Mouse (Mus musculus): ENCODE data around the gene Rab5c.

Rab5c gene

DNA sequence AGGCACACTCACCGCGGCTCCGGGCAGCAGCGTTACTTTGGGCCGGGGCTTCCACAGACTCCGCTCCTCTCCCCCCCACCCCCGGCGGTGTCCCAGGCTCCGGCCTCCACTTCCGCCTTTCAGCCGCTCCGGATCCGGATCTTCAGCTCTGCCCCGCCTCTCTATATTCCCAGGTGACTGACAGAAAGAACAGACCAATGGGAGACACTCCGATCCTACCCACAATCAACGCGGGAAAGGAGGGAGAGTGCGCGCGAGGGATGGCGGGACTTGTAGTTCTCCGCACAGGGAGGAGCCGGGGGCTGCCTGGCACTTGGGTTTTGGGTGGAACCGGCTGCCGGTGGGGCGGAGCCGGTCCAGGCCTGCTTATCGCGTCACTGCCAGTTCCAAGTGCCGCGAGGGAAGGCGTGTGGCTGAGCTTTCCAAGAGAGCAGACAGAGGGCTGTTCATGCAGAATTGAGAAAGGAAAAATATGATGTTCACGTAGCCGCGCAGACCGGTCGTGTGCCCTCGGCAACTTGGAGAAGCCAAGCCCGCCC lies at the start of gene Rab5c:
TSS of gene Rab5c (minus strand) at position 150 of the 539 bp plus-strand sequence.
- in situ Hi-C loops (cut with MboI, MseI) = no loop called here

GRCm38 (mm10) chr11:100785774-100786173 lies 47.8 kb upstream of the Rab5c start:
- in situ Hi-C loops (cut with MboI, MseI) = no loop called here

DNA sequence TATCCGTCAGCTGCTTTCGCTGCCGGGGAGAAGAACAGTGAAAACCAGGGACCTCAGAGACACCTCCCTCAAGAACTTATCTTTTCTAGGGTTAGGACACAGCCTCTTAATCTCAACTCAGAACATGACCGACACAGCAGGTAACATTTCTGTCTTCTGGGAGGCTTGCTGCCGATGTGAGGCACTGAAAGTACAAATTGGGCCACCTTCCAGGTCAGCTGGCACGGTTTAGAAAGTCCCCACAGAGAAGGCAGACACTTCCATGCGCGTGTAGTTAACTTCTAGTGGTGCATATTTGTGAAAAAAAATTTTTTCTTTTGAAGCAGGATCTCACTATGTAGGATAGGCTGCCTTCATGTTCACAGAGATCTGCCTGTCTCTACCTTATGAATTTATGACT lies 46.3 kb upstream of the Rab5c start:
- in situ Hi-C loops (cut with MboI, MseI) = no loop called here

- in situ Hi-C loops (cut with MboI, MseI) = no loop called here
Observed at GRCm38 (mm10) chr11:100782568-100782967, 44.6 kb upstream of the Rab5c start.

GRCm38 (mm10) chr11:100781763-100782475 lies 43.9 kb upstream of the Rab5c start:
- in situ Hi-C loops (cut with MboI, MseI) = no loop called here

DNA sequence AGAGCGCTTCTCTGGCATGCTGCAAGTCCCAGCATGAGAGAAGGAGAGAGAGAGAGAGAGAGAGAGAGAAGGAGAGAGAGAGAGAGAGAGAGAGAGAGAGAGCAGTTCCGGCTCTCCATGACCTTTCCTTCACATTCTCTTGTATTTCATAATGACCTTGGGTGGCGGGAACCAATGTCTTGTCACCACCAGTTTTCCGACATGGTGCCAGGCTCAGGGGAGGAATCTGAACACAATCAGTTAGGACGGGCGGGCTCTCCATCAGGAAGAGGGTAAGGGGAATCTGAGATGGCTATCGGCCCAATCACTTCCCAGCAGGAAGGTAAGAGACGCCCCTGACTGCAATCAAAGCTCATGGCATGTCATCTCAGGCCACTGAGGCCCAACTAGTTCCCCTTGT lies 42.2 kb upstream of the Rab5c start:
- in situ Hi-C loops (cut with MboI, MseI) = no loop called here

DNA sequence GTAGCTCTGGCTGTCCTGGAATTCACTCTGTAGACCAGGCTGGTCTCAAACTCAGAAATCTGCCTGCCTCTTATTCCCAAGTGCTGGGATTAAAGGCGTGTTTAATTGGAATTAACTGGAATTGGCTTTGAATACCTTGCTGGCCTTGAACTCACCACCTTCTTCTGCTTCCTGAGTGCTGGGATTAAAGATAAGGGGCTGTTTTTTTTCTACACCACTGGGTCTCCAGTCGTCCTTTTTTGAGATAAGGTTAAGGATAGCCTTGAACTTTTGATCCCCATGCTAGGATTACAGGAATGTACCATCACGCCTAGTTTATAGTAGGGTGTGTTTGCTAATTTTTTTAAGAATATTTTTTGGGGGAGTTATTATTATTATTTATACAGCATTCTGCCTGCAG lies 40.1 kb upstream of the Rab5c start:
- in situ Hi-C loops (cut with MboI, MseI) = no loop called here

GRCm38 (mm10) chr11:100775921-100776320 lies 37.9 kb upstream of the Rab5c start:
- in situ Hi-C loops (cut with MboI, MseI) = no loop called here

GRCm38 (mm10) chr11:100774261-100774660 lies 36.2 kb upstream of the Rab5c start:
- in situ Hi-C loops (cut with MboI, MseI) = no loop called here

GRCm38 (mm10) chr11:100770646-100771408 lies 32.8 kb upstream of the Rab5c start, which contains the start of gene Ghdc:
Gene Ghdc, minus strand, starts transcription at chr11:100770957.
- in situ Hi-C loops (cut with MboI, MseI) = no loop called here

GRCm38 (mm10) chr11:100769980-100770379 lies 32.0 kb upstream of the Rab5c start:
- in situ Hi-C loops (cut with MboI, MseI) = loop anchor here (5.0 kb wide), 1 partner anchor 32 kb away; no protein-coding TSS in a partner anchor

- in situ Hi-C loops (cut with MboI, MseI) = loop anchor here (5.0 kb wide), 1 partner anchor 34 kb away; no protein-coding TSS in a partner anchor
Observed at GRCm38 (mm10) chr11:100767871-100768270, 29.9 kb upstream of the Rab5c start.

GRCm38 (mm10) chr11:100766726-100767125 lies 28.7 kb upstream of the Rab5c start:
- in situ Hi-C loops (cut with MboI, MseI) = loop anchor here (5.0 kb wide), 1 partner anchor 36 kb away; no protein-coding TSS in a partner anchor

- in situ Hi-C loops (cut with MboI, MseI) = no loop called here
Observed at GRCm38 (mm10) chr11:100762831-100763230, 24.8 kb upstream of the Rab5c start, which contains the start of gene Hcrt. Gene Hcrt, minus strand, starts transcription at chr11:100762931.

DNA sequence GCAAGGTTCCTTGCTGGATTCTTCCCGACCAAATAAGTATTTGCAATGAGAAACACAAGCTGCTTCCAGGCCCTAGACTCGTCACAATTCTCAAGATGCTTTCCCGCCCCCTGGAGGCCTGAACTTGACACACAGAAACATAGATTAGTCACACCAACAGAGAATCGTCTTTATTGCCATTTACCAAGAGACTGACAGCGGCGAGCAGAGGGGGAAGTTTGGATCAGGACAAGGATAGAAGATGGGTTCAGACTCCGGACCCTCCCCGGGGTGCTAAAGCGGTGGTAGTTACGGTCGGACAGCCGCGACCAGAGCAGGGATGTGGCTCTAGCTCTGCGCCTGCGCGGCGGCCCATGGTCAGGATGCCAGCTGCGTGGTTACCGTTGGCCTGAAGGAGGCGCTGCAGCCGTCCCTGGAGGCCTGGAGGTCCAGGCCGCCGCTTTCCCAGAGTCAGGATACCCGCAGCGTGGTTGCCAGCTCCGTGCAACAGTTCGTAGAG lies 23.6 kb upstream of the Rab5c start:
- in situ Hi-C loops (cut with MboI, MseI) = no loop called here

DNA sequence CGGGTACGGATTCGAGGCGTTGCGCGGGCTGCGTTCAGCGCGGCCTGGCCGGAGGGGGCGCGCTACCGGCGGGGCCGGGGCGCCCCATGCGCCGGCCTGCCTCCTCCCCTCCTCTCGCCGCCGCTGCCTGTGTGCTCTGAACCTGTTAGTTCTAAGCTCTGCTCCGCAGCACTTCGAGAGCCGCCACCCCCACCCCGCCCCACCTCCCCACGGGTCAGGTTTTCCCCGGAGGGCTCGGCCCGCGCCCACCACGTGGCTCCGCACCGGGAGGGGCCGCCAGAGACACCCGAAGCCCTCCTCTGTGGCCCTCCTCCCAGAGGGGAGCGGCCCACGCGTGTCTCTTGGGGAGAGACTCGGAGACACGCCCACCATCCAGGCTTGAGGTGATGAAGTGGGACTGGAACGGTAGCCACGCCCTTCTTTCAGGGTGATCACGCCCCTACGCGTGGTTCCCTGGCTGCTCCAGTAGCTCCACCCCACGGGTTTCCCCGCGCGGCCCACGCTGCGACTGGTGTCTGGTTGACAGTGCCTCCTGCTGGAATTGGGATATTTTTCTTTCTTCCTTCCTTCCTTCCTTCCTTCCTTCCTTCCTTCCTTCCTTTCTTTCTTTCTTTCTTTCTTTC lies 21.7 kb upstream of the Rab5c start, which contains the start of gene Kcnh4:
TSS of gene Kcnh4 (minus strand) at position 332 of the 623 bp plus-strand sequence.
- in situ Hi-C loops (cut with MboI, MseI) = no loop called here

DNA sequence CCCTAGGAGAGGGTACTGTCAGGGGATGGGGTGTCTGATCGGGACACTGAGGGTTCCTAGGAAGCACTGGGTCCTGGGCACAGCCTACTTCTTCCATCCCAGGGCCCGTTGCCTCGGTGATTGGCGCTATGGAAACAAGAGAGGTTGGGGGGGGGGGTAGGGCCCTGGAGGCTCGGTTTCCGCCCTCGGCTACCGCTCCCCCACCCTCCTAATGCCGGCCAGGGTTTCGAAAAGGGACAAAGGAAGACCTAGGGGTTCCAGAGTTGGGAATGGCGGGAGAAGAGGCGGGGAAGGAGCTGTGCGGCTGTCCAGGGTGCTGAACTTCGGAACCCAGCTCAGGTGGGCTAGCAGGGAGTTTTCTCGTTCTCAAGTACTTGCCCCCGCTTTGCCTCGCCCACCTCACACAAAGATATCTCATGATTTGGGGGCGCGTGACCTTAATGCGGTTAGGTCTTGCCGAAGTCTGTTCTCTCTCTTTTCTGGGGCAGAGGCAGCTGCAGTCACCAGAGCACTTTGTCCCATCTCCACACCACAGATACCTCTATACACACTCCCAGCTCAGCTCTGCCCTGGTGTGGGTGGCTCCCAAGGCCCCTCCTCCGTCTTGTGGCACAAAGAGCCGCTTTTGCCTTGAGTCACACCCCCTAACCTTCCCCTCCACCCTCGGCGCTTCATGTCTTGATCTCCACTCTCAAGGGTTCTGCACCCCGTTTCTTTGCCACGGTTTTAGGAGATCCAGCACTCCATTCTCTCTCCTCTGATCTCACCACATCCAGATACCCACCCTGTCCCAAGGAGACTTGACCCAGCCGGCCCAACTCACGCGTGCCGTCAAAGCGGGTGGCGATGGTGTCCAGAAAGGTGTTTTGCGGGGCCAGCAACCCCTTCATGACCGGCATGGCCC lies 20.9 kb upstream of the Rab5c start:
- in situ Hi-C loops (cut with MboI, MseI) = no loop called here

- in situ Hi-C loops (cut with MboI, MseI) = no loop called here
Observed at GRCm38 (mm10) chr11:100757566-100757965, 19.6 kb upstream of the Rab5c start.

GRCm38 (mm10) chr11:100756476-100756875 lies 18.5 kb upstream of the Rab5c start:
- in situ Hi-C loops (cut with MboI, MseI) = no loop called here

GRCm38 (mm10) chr11:100754693-100755057 lies 16.7 kb upstream of the Rab5c start:
- in situ Hi-C loops (cut with MboI, MseI) = no loop called here
